Mouse (Mus musculus) heart, postnatal 0 days (tissue): ENCODE data around the gene Fxr1.
"Not testable (repeated sequence)": the region's sequence is repeated elsewhere in the genome, so short reads cannot be mapped to it uniquely, and the experiment has no call there.

Source experiments
- CTCF ChIP-seq: IDR thresholded peaks from 2 replicates; pipeline ENCODE4 v1.5.1; 2016; ENCODE audit warnings: antibody characterized with exemption, control low read depth, low read depth
- EP300 ChIP-seq: IDR thresholded peaks from 2 replicates; pipeline ENCODE4 v1.6.1; 2016; ENCODE audit warnings: antibody characterized with exemption, low read depth

DNA sequence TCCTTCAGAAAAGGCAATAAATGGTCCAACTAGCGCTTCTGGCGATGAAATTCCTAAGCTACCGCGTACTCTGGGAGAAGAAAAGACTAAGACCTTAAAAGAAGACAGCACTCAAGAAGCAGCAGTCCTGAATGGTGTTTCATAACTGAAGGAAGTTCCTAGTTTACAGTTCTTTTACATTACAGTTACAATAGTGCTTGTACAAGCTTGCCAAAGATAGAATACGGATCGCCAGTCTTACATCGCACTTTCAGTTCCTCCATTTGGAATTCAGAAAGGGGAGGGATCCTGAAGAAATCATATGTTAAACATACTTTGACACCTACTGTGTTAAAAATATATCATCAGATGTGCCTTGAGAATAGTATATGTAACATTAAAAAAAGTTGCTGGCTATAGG lies 49.2 kb downstream of the Fxr1 start:
- not testable (repeated sequence) for TF ChIP-seq CTCF, EP300
